Mouse (Mus musculus): ENCODE measurements around the gene Syn3.

- TF ChIP-seq CTCF (IDR thresholded peaks at IDR 0.05; ENCODE audit: low read depth) = no peak
- TF ChIP-seq EP300 (optimal IDR thresholded peaks at IDR 0.05) = no peak
Measured at GRCm38 (mm10) chr10:86273410-86274191, 225.1 kb downstream of the Syn3 start.
